Mouse (Mus musculus) left cerebral cortex, adult 9 months (tissue): ENCODE data around the gene Usp12.

Experiments
- DNase-seq, 2 experiments: peaks; one replicate each; pipeline ENCODE4 v3.0.0; 2022; ENCODE audit warnings: low spot score in 2 of 2

Usp12 gene

DNA sequence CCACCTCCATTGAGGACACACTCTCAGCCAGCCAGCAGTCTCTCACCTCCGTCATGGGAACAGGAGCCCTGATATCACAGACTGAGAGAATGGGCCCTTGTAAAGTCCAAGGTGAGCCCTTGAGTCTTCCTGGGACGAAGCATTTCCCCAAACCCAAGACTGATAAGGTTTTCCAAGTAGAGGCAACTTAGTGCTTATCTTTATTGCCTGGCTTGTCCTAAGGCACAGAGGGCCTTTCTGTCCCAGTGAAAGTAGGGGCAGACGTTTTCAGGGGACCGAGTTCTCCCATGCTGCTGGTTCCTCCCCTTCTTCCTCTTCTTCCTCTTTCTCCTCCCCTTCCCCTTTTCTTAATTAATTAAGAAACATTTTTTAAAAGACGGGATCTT lies 101.8 kb downstream of the Usp12 start:
- no peak for DNase-seq

DNA sequence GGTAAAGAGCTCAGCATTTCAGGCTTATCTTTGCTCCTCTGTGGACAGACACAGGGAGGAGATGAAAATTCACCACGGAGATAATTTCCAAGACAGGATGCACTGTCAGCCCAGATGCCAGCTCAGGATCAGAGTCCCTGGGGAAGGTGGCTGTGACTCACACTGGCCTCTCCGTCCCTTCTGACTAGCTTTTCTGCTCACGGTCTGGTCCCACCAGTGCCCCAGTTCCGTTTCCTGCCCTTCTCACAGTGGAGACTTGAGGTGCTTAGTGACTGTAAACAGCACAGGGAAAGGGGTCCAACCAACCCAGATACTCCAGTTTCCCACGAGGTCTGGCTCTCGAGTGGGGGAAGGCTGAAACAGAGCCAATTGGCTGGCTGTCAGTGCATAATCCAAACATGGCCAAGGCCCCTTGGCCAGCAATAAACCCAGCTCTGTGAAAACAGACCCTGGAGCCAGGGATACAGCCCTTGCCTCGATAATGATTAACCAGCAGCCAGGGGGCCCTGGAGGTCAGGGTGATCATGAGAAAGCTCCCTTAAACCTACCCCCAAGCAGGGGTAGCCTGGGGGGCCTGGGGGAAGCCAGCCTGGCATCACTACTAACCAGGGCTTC lies 102.3 kb downstream of the Usp12 start:
- DNase-seq, result peak in 1 of 2 experiments; percentile 14

DNA sequence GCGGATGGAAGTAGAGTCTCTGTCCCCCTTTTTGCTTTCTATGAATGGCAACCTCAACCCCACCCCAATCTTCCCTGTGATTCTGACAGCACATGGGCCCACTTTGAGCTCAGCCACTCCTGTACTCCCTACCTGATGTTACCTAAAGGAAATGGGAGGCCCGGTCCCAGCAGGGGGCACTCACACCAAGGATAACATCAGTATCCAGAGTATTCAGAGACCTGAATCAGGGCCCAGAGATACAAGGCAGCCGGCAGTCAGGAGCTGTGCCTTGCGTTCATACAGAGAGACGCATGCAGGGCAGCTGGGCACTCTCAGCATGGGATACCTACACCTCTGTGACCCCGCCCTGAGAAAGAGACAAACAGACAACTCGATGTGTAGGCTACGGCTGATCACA lies 103.1 kb downstream of the Usp12 start:
- no peak for DNase-seq

- no peak for DNase-seq
Measured at GRCm38 (mm10) chr5:146687541-146688313, 107.1 kb downstream of the Usp12 start.

DNA sequence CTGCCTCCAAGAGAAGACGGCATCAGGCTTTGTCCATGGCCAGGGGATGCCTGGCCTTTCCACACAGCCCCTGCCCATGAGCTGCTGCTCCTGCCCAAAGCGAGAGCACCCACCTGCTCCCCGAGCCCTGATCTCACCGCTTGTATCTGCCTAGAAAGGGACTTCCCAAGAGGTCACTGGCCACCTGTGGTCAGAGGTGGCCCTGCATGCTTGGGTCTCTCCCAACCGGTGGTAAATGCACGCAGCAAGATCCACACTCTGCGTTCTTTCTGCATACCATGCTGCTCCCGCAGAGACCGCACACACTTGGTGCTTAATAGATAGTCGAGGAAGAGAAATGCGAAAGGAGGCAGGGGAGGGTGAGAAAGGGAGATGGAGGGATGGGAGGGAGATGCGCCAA lies 107.9 kb downstream of the Usp12 start:
- no peak for DNase-seq
